Mouse (Mus musculus): ENCODE data around the gene Pmfbp1. TPM values are rescaled to one million over a fixed set of nuclear protein-coding genes. Genes with fewer than 3 reads are reported as not detected.

Pmfbp1 gene
- polyA plus RNA-seq, 1 experiment = not detected

DNA sequence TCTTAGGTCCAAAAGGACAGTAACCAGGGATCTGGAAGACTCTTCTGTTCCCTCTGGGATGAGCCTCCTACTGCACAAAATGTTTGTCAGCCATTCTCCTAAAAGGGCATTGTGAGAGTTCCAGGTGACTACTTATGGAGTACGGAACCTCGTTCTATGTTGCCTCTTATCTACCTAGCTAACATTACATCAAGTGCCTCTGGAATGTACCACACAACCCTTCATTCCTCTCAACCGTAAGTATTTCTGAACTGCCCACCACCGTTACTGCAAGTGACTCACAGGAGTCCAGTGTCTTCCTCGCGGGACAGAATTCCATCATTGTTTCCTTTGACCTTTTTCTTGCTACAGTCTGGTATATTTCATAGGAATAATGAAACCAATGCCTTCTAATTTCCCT lies 1.0 kb upstream of the Pmfbp1 start:
- Histone ChIP-seq H3K9me3 (ENCODE audit: control insufficient read depth, low read length) (no peaks in the 10 kb centered on the region; the same call in 1 of the 2 replicates), H3K36me3 (ENCODE audit: control insufficient read depth) (no peaks in the 10 kb centered on the region), H3K4me1 (ENCODE audit: control insufficient read depth) (no peaks in the 10 kb centered on the region), H3K4me3 (replicated peaks) (no peak overlapping the region), H3K27me3 (ENCODE audit: control insufficient read depth) (no peaks in the 10 kb centered on the region)
- TF ChIP-seq TAL1 (IDR thresholded peaks at IDR 0.05; ENCODE audit: low read length) = no peak
- TF ChIP-seq GATA1 (IDR thresholded peaks at IDR 0.05; ENCODE audit: low read length) = no peak

GRCm38 (mm10) chr8:109494601-109495000 lies 774 bp downstream of the Pmfbp1 start:
- Histone ChIP-seq H3K27me3 (ENCODE audit: control insufficient read depth) (no peaks in the 10 kb centered on the region), H3K9me3 (ENCODE audit: control insufficient read depth, low read length) (peaks cover 4% of the 10 kb centered on the region; the same call in 1 of the 2 replicates), H3K36me3 (ENCODE audit: control insufficient read depth) (no peaks in the 10 kb centered on the region), H3K4me1 (ENCODE audit: control insufficient read depth) (no peaks in the 10 kb centered on the region), H3K4me3 (replicated peaks) (no peak overlapping the region)
- no peak for TF ChIP-seq GATA1 (IDR thresholded peaks at IDR 0.05; ENCODE audit: low read length)
- no peak for TF ChIP-seq TAL1 (IDR thresholded peaks at IDR 0.05; ENCODE audit: low read length)

GRCm38 (mm10) chr8:109497431-109497830 lies 3.6 kb downstream of the Pmfbp1 start:
- Histone ChIP-seq H3K9me3 (ENCODE audit: control insufficient read depth, low read length) (peaks cover 4% of the 10 kb centered on the region; the same call in 1 of the 2 replicates), H3K36me3 (ENCODE audit: control insufficient read depth) (no peaks in the 10 kb centered on the region), H3K4me1 (ENCODE audit: control insufficient read depth) (no peaks in the 10 kb centered on the region), H3K4me3 (replicated peaks) (no peak overlapping the region), H3K27me3 (ENCODE audit: control insufficient read depth) (no peaks in the 10 kb centered on the region)
- no peak for TF ChIP-seq TAL1 (IDR thresholded peaks at IDR 0.05; ENCODE audit: low read length)
- no peak for TF ChIP-seq GATA1 (IDR thresholded peaks at IDR 0.05; ENCODE audit: low read length)

DNA sequence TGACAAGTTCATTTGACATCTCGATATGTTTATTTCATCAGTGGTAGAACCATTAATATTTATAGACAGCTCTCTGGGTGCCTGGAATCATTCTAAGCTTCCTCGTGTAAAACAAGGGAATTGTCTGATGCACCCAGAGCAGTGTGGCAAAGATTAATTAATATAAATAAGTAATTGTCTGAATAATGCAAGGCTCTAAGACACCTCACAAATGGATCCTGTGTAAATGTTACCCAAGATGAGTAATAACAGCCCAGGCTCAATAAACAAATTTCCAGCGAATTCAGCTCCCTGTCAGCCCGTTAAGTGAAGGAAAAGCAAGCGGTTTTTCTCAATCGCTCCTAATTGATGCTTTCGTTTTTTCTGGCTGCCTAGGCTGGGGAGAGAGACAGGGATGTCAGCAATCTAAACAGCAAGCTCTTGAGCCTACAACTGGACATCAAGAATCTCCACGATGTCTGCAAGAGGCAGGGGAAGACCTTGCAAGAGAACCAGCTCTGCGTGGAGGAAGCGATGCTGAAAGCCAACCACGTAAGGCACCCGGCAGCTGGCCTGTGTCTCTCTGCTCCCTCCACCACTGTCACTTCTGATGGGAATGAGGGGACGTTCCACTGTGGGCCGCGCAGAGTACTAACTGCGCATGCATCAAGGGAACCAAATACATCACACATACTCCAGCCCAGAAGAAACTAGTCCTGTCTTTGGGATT lies 5.3 kb downstream of the Pmfbp1 start:
- H3K9me3 ChIP-seq (ENCODE audit: control insufficient read depth, low read length) = peaks cover 4% of the 10 kb centered on the region; the same call in 1 of the 2 replicates
- H3K4me3 ChIP-seq (replicated peaks) = no peak overlapping the region
- no peaks in the 10 kb centered on the region for H3K27me3 ChIP-seq (ENCODE audit: control insufficient read depth)
- no peaks in the 10 kb centered on the region for H3K4me1 ChIP-seq (ENCODE audit: control insufficient read depth)
- H3K36me3 ChIP-seq (ENCODE audit: control insufficient read depth) = no peaks in the 10 kb centered on the region
- TF ChIP-seq GATA1 (IDR thresholded peaks at IDR 0.05; ENCODE audit: low read length) (no peak), TAL1 (IDR thresholded peaks at IDR 0.05; ENCODE audit: low read length) (no peak)

GRCm38 (mm10) chr8:109503566-109503965 lies 9.7 kb downstream of the Pmfbp1 start:
- no peak overlapping the region for H3K4me3 ChIP-seq (replicated peaks)
- no peaks in the 10 kb centered on the region for H3K4me1 ChIP-seq (ENCODE audit: control insufficient read depth)
- TF ChIP-seq GATA1 (IDR thresholded peaks at IDR 0.05; ENCODE audit: low read length) (no peak), TAL1 (IDR thresholded peaks at IDR 0.05; ENCODE audit: low read length) (no peak)
- no peaks in the 10 kb centered on the region for H3K27me3 ChIP-seq (ENCODE audit: control insufficient read depth)
- H3K9me3 ChIP-seq (ENCODE audit: control insufficient read depth, low read length) = no peaks in the 10 kb centered on the region; the same call in 1 of the 2 replicates
- no peaks in the 10 kb centered on the region for H3K36me3 ChIP-seq (ENCODE audit: control insufficient read depth)

GRCm38 (mm10) chr8:109505560-109505959 lies 11.7 kb downstream of the Pmfbp1 start:
- Histone ChIP-seq H3K9me3 (ENCODE audit: control insufficient read depth, low read length) (no peaks in the 10 kb centered on the region), H3K36me3 (ENCODE audit: control insufficient read depth) (no peaks in the 10 kb centered on the region), H3K27me3 (ENCODE audit: control insufficient read depth) (no peaks in the 10 kb centered on the region), H3K4me3 (replicated peaks) (no peak overlapping the region), H3K4me1 (ENCODE audit: control insufficient read depth) (no peaks in the 10 kb centered on the region)
- TF ChIP-seq GATA1 (IDR thresholded peaks at IDR 0.05; ENCODE audit: low read length) = no peak
- no peak for TF ChIP-seq TAL1 (IDR thresholded peaks at IDR 0.05; ENCODE audit: low read length)

- H3K4me3 ChIP-seq (replicated peaks) = no peak overlapping the region
- TF ChIP-seq TAL1 (IDR thresholded peaks at IDR 0.05; ENCODE audit: low read length) = no peak
- TF ChIP-seq GATA1 (IDR thresholded peaks at IDR 0.05; ENCODE audit: low read length) = no peak
- no peaks in the 10 kb centered on the region for H3K4me1 ChIP-seq (ENCODE audit: control insufficient read depth)
- peaks cover 2% of the 10 kb centered on the region; the same call in 1 of the 2 replicates for H3K9me3 ChIP-seq (ENCODE audit: control insufficient read depth, low read length)
- H3K36me3 ChIP-seq (ENCODE audit: control insufficient read depth) = no peaks in the 10 kb centered on the region
- no peaks in the 10 kb centered on the region for H3K27me3 ChIP-seq (ENCODE audit: control insufficient read depth)
Measured at GRCm38 (mm10) chr8:109524008-109524407, 30.2 kb downstream of the Pmfbp1 start.

GRCm38 (mm10) chr8:109535140-109535990 lies 41.5 kb downstream of the Pmfbp1 start:
- TF ChIP-seq GATA1 (IDR thresholded peaks at IDR 0.05; ENCODE audit: low read length) = no peak
- TF ChIP-seq TAL1 (IDR thresholded peaks at IDR 0.05; ENCODE audit: low read length) = no peak
- Histone ChIP-seq H3K4me3 (replicated peaks) (no peak overlapping the region), H3K27me3 (ENCODE audit: control insufficient read depth) (no peaks in the 10 kb centered on the region), H3K36me3 (ENCODE audit: control insufficient read depth) (no peaks in the 10 kb centered on the region), H3K4me1 (ENCODE audit: control insufficient read depth) (no peaks in the 10 kb centered on the region), H3K9me3 (ENCODE audit: control insufficient read depth, low read length) (no peaks in the 10 kb centered on the region)

- TF ChIP-seq GATA1 (IDR thresholded peaks at IDR 0.05; ENCODE audit: low read length) (no peak), TAL1 (IDR thresholded peaks at IDR 0.05; ENCODE audit: low read length) (no peak)
- Histone ChIP-seq H3K27me3 (ENCODE audit: control insufficient read depth) (no peaks in the 10 kb centered on the region), H3K4me1 (ENCODE audit: control insufficient read depth) (no peaks in the 10 kb centered on the region), H3K9me3 (ENCODE audit: control insufficient read depth, low read length) (no peaks in the 10 kb centered on the region), H3K36me3 (ENCODE audit: control insufficient read depth) (no peaks in the 10 kb centered on the region), H3K4me3 (replicated peaks) (no peak overlapping the region)
Measured at GRCm38 (mm10) chr8:109536703-109537102, 42.9 kb downstream of the Pmfbp1 start.
